Mouse (Mus musculus) gastrocnemius, adult 2 months (tissue): ENCODE measurements at regions not wholly inside any gene's neighbourhood (a gene's known extent, or its start where the extent isn't known, plus 50 kb on each side); places are given as distances from the start of the nearest gene placed in this dataset.

Source experiments
- DNase-seq: peaks from one replicate; pipeline ENCODE4 v3.0.0; 2022
- H3K27ac ChIP-seq: fragments of 200-600 bp; 2 replicates; pipeline ENCODE4 v1.8.1; 2022; ENCODE audit warnings: mild to moderate bottlenecking
- H3K4me3 ChIP-seq: fragments of 200-600 bp; 2 replicates; pipeline ENCODE4 v1.8.1; 2022; ENCODE audit warnings: mild to moderate bottlenecking, moderate library complexity
- CTCF ChIP-seq: fragments of 200-600 bp; IDR thresholded peaks from 2 replicates; pipeline ENCODE4 v1.8.1; 2022; ENCODE audit warnings: antibody characterized with exemption, mild to moderate bottlenecking, moderate library complexity
- intact Hi-C: fragments of 180-260 bp; cut with DNase I; formaldehyde crosslinking; loops from one replicate; pipeline ENCODE4 v1.15.1; 2025

GRCm38 (mm10) chr3:60698189-60698588, 225.6 kb downstream of the Mbnl1 start:
- DNase-seq: no peak
- Histone ChIP-seq H3K4me3 (no peak overlapping the region), H3K27ac (no peak overlapping the region)
- no peak for TF ChIP-seq CTCF
- intact Hi-C loops: no loop called here

GRCm38 (mm10) chr3:60707139-60707538, 234.5 kb downstream of the Mbnl1 start:
- TF ChIP-seq CTCF: no peak
- H3K27ac ChIP-seq: no peak overlapping the region
- no peak for DNase-seq
- H3K4me3 ChIP-seq: no peak overlapping the region
- intact Hi-C loops: no loop called here

GRCm38 (mm10) chr3:60712896-60713295, 240.3 kb downstream of the Mbnl1 start:
- intact Hi-C loops: no loop called here
- DNase-seq: no peak

GRCm38 (mm10) chr3:60720322-60720721, 247.7 kb downstream of the Mbnl1 start:
- no peak overlapping the region for H3K4me3 ChIP-seq
- peak; percentile 53 for TF ChIP-seq CTCF
- DNase-seq: no peak
- intact Hi-C loops: no loop called here
- no peak overlapping the region for H3K27ac ChIP-seq

More at GRCm38 (mm10) chr3:60712896-60713295, 240.3 kb downstream of the Mbnl1 start:
- Histone ChIP-seq H3K27ac (no peak overlapping the region), H3K4me3 (no peak overlapping the region)
- no peak for TF ChIP-seq CTCF

- TF ChIP-seq CTCF: peak; percentile 20; the same call in 1 of the 2 replicates
- intact Hi-C loops: no loop called here
- DNase-seq: no peak
- H3K4me3 ChIP-seq: no peak overlapping the region
- H3K27ac ChIP-seq: no peak overlapping the region
Measured at GRCm38 (mm10) chr3:60731331-60731730, 258.7 kb downstream of the Mbnl1 start.

GRCm38 (mm10) chr3:60740543-60741294, 261.9 kb upstream of the P2ry1 start:
- intact Hi-C loops: no loop called here
- DNase-seq: peak; percentile 44
- no peak overlapping the region for H3K4me3 ChIP-seq
- no peak overlapping the region for H3K27ac ChIP-seq
- TF ChIP-seq CTCF: no peak

GRCm38 (mm10) chr3:60741379-60741778, 261.2 kb upstream of the P2ry1 start:
- Histone ChIP-seq H3K4me3 (no peak overlapping the region), H3K27ac (peak overlapping the region; percentile 28; the same call in 1 of the 2 replicates)
- no peak for DNase-seq
- intact Hi-C loops: no loop called here
- TF ChIP-seq CTCF: no peak

- Histone ChIP-seq H3K4me3 (no peak overlapping the region), H3K27ac (no peak overlapping the region)
- TF ChIP-seq CTCF: no peak
- intact Hi-C loops: no loop called here
- DNase-seq: no peak
Measured at GRCm38 (mm10) chr3:60742232-60742631, 260.4 kb upstream of the P2ry1 start.

GRCm38 (mm10) chr3:60745075-60745474, 257.5 kb upstream of the P2ry1 start:
- no peak for TF ChIP-seq CTCF
- H3K4me3 ChIP-seq: no peak overlapping the region
- no peak overlapping the region for H3K27ac ChIP-seq
- DNase-seq: no peak
- intact Hi-C loops: no loop called here

GRCm38 (mm10) chr3:60758568-60758967, 244.0 kb upstream of the P2ry1 start:
- Histone ChIP-seq H3K27ac (no peak overlapping the region), H3K4me3 (no peak overlapping the region)
- TF ChIP-seq CTCF: no peak
- intact Hi-C loops: no loop called here
- DNase-seq: no peak

- no peak for DNase-seq
- intact Hi-C loops: no loop called here
- Histone ChIP-seq H3K4me3 (no peak overlapping the region), H3K27ac (no peak overlapping the region)
- no peak for TF ChIP-seq CTCF
Measured at GRCm38 (mm10) chr3:60759046-60759445, 243.5 kb upstream of the P2ry1 start.

- peak; percentile 41 for DNase-seq
- H3K27ac ChIP-seq: no peak overlapping the region
- TF ChIP-seq CTCF: peak; percentile 72
- intact Hi-C loops: loop anchor here (2.0 kb wide), 1 partner anchor 892 kb away; no protein-coding TSS in a partner anchor
- no peak overlapping the region for H3K4me3 ChIP-seq
Measured at GRCm38 (mm10) chr3:60762874-60763273, 239.7 kb upstream of the P2ry1 start.

- H3K4me3 ChIP-seq: no peak overlapping the region
- no peak for DNase-seq
- peak; percentile 30; the same call in 1 of the 2 replicates for TF ChIP-seq CTCF
- intact Hi-C loops: no loop called here
- no peak overlapping the region for H3K27ac ChIP-seq
Measured at GRCm38 (mm10) chr3:60765079-60765478, 237.5 kb upstream of the P2ry1 start.

- intact Hi-C loops: no loop called here
- no peak for DNase-seq
- no peak overlapping the region for H3K27ac ChIP-seq
- no peak overlapping the region for H3K4me3 ChIP-seq
- TF ChIP-seq CTCF: no peak
Measured at GRCm38 (mm10) chr3:60768996-60769395, 233.6 kb upstream of the P2ry1 start.
